Mouse (Mus musculus): ENCODE data around the gene Cabcoco1. TPM values are rescaled to one million over a fixed set of nuclear protein-coding genes. Genes with fewer than 3 reads are reported as not detected.

The Cabcoco1 gene
- polyA plus RNA-seq, 1 experiment from 2014 or later, result 2.1 TPM

DNA sequence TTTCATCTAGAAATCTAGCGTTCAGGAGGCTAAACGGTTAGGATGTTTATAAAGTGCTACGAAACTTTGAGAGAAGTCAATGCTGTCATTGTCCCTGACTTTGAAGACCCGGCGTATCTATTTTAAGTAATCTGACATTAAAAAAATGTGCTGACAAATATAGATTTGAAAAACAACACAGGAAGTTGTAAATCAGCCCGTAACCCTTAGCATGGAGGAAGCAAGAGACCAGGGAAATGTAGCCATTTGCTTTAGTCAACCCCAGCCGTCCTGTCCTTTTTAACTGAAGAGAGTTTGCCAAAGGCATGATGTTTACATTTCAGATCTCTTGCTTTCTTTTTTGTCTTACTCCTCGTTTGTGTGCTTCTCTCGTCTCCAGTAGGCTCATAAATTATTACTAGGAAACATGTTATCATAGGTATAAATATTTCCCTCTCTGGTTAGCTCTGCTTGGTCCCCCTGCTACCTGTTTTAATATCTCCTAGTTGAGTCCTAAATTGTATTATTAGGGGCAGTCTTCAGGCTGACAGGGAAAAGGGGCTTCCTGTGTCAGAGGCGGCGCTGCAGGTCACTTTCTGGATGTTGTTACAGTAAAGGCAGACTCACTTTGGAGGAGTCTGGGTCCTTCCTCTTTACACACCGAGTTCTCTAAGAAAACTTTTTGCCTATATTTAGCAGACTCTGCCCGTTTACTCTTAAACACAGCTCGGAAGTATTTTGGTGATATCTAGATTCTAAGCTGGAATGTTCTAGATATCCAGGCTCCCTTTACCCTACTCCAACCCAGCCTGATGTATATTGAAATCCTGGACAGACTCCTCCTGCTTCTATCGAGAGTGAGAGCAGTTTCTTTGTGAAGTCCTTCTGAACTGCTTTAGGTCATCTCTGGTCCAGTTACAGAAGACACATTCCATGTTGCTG lies 95.6 kb downstream of the Cabcoco1 start:
- peak overlapping the region; percentile 43 for H3K4me2 ChIP-seq (ENCODE audit: low read depth, low read length)
- H3K9ac ChIP-seq (ENCODE audit: low read depth, low read length), result peak overlapping the region; percentile 31; the same call in 1 of the 2 replicates
- H3K27ac ChIP-seq (ENCODE audit: low read length), result peak overlapping the region; percentile 87
- H3K27me3 ChIP-seq (ENCODE audit: control insufficient read depth, insufficient read depth, low read depth, low read length), result no peaks in the 10 kb centered on the region
- no peaks in the 10 kb centered on the region for H3K9me3 ChIP-seq (replicated peaks; ENCODE audit: control insufficient read depth, low read length)
- 11% methylated on average over 15 of the region's 15 CpGs for WGBS (ENCODE audit: insufficient replicate concordance)
- H3K4me3 ChIP-seq (ENCODE audit: low read depth, low read length), result peak overlapping the region; percentile 14; the same call in 1 of the 2 replicates
- peaks cover 10% of the 10 kb centered on the region for H3K4me1 ChIP-seq (ENCODE audit: control insufficient read depth, low read depth, low read length)
- ATAC-seq (ENCODE audit: low read depth), result peak; percentile 41
- H3K36me3 ChIP-seq (ENCODE audit: control insufficient read depth, insufficient read depth), result no peaks in the 10 kb centered on the region

DNA sequence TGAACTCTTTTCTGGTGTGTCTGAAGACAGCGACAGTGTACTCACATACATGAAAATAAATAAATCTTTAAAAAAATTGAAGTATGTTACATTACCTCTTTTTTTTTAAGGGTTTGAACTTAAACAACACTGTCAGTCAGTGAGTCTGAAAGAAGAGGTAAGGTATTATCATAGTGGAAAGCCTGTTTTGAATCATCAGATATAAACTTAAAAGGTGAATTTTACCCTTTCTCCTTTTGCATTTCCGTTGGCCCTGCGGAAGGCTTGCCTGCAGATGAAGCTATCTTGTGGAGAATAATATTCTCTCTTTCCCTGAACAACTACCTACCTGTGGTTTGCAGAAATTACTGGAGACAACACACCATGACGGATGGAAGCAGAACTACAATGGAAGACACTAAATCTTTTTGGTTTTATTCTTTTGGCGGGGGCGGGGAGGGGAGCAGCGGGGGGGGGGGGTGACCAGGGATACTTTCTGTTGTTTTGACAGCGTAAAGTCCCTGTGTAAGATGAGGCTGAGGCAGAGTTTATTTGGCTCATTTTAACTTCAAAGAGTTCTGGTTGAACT lies 96.4 kb downstream of the Cabcoco1 start:
- Histone ChIP-seq H3K27ac (ENCODE audit: low read length) (peak overlapping the region; percentile 87; the same call in 1 of the 2 replicates), H3K4me1 (ENCODE audit: control insufficient read depth, low read depth, low read length) (peaks cover 10% of the 10 kb centered on the region), H3K9me3 (replicated peaks; ENCODE audit: control insufficient read depth, low read length) (no peaks in the 10 kb centered on the region), H3K36me3 (ENCODE audit: control insufficient read depth, insufficient read depth) (no peaks in the 10 kb centered on the region), H3K4me3 (ENCODE audit: low read depth, low read length) (no peak overlapping the region), H3K9ac (ENCODE audit: low read depth, low read length) (no peak overlapping the region), H3K4me2 (ENCODE audit: low read depth, low read length) (no peak overlapping the region; the same call in 1 of the 2 replicates), H3K27me3 (ENCODE audit: control insufficient read depth, insufficient read depth, low read depth, low read length) (no peaks in the 10 kb centered on the region)
- ATAC-seq (ENCODE audit: low read depth), result no peak
- WGBS (ENCODE audit: insufficient replicate concordance), result 52% methylated on average over 8 of the region's 8 CpGs

DNA sequence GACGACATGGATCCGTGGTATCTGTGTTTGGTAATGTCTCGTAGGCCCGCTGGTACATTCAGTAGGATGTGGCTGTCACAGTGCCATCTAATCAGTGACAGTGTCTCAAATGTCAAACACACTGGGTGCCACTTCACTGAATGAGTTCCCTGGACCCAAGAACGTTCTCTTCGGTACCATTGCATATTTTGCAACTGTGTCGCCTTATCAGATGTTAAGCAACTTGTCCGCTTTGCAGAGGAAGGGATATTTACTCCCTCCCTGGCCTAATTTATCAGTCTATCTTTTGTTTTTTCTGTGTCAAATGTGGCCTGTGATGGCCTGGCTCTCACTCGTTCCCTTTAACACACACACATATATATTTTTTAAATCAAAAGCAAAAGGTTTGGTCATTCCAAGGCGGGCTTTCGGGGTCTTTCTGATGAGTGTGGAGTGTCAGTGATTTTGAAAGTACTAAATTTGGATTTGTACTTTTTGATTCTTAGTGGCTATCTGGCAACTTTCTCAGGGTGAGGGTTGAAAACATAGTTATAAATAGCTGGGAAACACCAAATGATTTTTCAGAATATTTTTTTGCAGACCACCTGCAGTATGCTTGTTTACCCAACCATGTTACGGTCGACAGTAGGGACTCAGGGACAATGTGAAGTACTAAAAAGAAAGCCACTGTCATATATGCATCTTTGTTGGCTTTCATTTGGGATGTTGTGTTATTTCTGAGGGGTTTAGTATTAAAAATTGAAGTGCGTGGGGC lies 97.2 kb downstream of the Cabcoco1 start:
- ATAC-seq (ENCODE audit: low read depth), result no peak
- H3K27ac ChIP-seq (ENCODE audit: low read length), result no peak overlapping the region
- no peaks in the 10 kb centered on the region for H3K9me3 ChIP-seq (replicated peaks; ENCODE audit: control insufficient read depth, low read length)
- H3K4me3 ChIP-seq (ENCODE audit: low read depth, low read length), result no peak overlapping the region
- WGBS (ENCODE audit: insufficient replicate concordance), result 58% methylated on average over 14 of the region's 14 CpGs
- H3K4me2 ChIP-seq (ENCODE audit: low read depth, low read length), result no peak overlapping the region
- no peak overlapping the region for H3K9ac ChIP-seq (ENCODE audit: low read depth, low read length)
- no peaks in the 10 kb centered on the region for H3K27me3 ChIP-seq (ENCODE audit: control insufficient read depth, insufficient read depth, low read depth, low read length)
- peaks cover 10% of the 10 kb centered on the region for H3K4me1 ChIP-seq (ENCODE audit: control insufficient read depth, low read depth, low read length)
- H3K36me3 ChIP-seq (ENCODE audit: control insufficient read depth, insufficient read depth), result no peaks in the 10 kb centered on the region

DNA sequence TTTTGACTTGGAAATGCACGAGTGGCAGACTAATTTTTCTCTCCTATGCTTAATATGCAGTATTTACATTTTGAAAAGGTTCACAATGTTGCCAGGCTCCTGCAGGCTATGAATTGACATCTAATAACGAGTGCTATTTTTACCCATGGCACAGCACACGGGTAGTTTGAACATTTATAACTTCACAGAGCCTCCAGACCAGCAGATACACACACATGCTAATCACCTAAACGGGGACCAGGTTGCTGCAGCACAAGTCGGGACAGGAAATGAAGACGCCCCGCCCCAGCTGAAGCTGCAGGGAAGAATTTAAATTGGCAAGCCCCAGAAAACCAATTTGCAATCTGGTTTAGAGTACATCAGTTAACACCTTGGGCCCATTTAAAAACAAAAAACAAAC lies 98.6 kb downstream of the Cabcoco1 start:
- H3K36me3 ChIP-seq (ENCODE audit: control insufficient read depth, insufficient read depth), result no peaks in the 10 kb centered on the region
- no peak overlapping the region for H3K27ac ChIP-seq (ENCODE audit: low read length)
- WGBS (ENCODE audit: insufficient replicate concordance), result 13% methylated on average over 7 of the region's 7 CpGs

DNA sequence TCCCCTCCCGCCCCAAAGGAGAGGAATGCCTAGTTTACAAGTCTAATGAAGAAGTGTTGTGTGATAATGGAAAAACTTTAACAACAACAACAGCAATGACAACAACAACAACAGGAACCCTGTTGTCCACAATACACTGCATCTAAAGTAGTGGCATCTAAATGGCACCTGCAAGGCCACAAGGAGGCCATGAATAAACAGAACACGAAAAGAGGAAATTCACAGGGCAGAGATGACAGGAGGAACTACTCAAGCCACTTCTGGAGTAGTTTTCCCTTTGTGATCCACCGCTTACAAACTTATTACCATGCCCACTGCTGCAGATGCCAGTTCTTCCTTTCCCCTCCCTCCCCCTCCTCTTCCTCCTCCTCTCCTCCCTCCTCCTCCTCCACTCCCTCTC lies 99.0 kb downstream of the Cabcoco1 start:
- no peak for ATAC-seq (ENCODE audit: low read depth)

More for the DNA sequence above, 98.6 kb downstream of the Cabcoco1 start:
- no peak overlapping the region for H3K4me3 ChIP-seq (ENCODE audit: low read depth, low read length)
- ATAC-seq (ENCODE audit: low read depth), result no peak
- no peaks in the 10 kb centered on the region for H3K27me3 ChIP-seq (ENCODE audit: control insufficient read depth, insufficient read depth, low read depth, low read length)
- H3K4me2 ChIP-seq (ENCODE audit: low read depth, low read length), result no peak overlapping the region
- peaks cover 10% of the 10 kb centered on the region for H3K4me1 ChIP-seq (ENCODE audit: control insufficient read depth, low read depth, low read length)
- H3K9ac ChIP-seq (ENCODE audit: low read depth, low read length), result no peak overlapping the region
- H3K9me3 ChIP-seq (replicated peaks; ENCODE audit: control insufficient read depth, low read length), result no peaks in the 10 kb centered on the region

DNA sequence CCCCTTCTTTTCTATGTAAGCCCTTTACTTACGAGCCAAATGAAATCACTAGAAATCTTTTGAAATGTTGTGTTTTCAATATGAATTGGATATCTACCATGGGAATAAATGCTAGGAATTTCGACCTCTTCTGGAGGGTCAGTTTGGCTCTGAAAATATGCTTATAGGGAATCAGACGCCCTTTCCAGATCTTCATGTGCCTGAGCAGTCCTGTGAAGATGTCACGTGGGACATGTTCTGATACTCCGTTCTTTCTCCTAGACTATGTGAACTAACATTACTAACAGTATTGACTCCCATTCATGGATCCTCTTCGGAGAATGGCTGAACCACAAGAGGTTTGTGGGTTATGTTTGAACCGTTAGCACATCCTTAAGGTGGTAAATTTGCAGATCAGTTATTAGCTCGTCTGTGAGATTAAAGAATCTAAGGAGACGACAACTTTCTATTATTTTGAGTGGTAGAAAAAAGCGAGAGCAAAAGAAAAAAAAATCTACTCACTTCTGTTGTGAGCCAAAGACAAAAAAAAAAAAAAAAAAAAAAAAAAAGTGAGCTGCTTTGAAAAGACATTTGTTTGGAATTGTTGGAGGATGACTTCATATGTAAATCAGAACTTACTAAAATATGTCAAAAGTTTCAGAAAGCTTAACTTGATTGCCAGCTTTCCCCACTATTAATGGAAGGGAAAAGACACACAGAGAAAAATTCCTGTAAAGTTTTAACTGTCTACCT lies 99.6 kb downstream of the Cabcoco1 start:
- 54% methylated on average over 10 of the region's 10 CpGs for WGBS (ENCODE audit: insufficient replicate concordance)
- Histone ChIP-seq H3K27me3 (ENCODE audit: control insufficient read depth, insufficient read depth, low read depth, low read length) (no peaks in the 10 kb centered on the region), H3K27ac (ENCODE audit: low read length) (no peak overlapping the region), H3K9me3 (replicated peaks; ENCODE audit: control insufficient read depth, low read length) (no peaks in the 10 kb centered on the region), H3K4me1 (ENCODE audit: control insufficient read depth, low read depth, low read length) (peaks cover 10% of the 10 kb centered on the region), H3K36me3 (ENCODE audit: control insufficient read depth, insufficient read depth) (no peaks in the 10 kb centered on the region), H3K4me3 (ENCODE audit: low read depth, low read length) (no peak overlapping the region), H3K4me2 (ENCODE audit: low read depth, low read length) (no peak overlapping the region), H3K9ac (ENCODE audit: low read depth, low read length) (no peak overlapping the region)
- ATAC-seq (ENCODE audit: low read depth), result no peak

More for the DNA sequence above, 99.0 kb downstream of the Cabcoco1 start:
- Histone ChIP-seq H3K27ac (ENCODE audit: low read length) (no peak overlapping the region), H3K4me2 (ENCODE audit: low read depth, low read length) (no peak overlapping the region), H3K36me3 (ENCODE audit: control insufficient read depth, insufficient read depth) (no peaks in the 10 kb centered on the region), H3K27me3 (ENCODE audit: control insufficient read depth, insufficient read depth, low read depth, low read length) (no peaks in the 10 kb centered on the region), H3K9me3 (replicated peaks; ENCODE audit: control insufficient read depth, low read length) (no peaks in the 10 kb centered on the region), H3K9ac (ENCODE audit: low read depth, low read length) (no peak overlapping the region), H3K4me3 (ENCODE audit: low read depth, low read length) (no peak overlapping the region), H3K4me1 (ENCODE audit: control insufficient read depth, low read depth, low read length) (peaks cover 10% of the 10 kb centered on the region)
- 22% methylated on average over 3 of the region's 3 CpGs for WGBS (ENCODE audit: insufficient replicate concordance)

DNA sequence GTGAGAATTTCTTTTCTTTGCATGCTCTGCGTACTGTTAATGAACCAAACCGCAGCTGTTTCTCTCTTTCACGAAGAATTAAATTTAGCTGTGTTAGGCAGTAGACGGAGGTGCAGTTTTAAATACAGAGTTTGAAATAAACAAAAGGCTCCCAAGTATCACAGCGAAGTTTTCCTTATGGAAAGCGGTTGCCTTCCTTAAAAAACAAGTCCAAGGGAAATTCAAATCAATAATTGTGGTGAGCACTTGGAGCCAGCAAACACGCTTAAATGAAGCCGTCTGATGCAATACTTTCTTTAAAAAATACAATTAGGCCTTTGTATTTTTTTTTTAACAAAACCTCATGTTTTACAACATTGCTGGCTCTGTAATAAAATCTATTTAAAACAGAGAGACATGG lies 101.2 kb downstream of the Cabcoco1 start:
- no peaks in the 10 kb centered on the region for H3K36me3 ChIP-seq (ENCODE audit: control insufficient read depth, insufficient read depth)
- no peak for ATAC-seq (ENCODE audit: low read depth)

DNA sequence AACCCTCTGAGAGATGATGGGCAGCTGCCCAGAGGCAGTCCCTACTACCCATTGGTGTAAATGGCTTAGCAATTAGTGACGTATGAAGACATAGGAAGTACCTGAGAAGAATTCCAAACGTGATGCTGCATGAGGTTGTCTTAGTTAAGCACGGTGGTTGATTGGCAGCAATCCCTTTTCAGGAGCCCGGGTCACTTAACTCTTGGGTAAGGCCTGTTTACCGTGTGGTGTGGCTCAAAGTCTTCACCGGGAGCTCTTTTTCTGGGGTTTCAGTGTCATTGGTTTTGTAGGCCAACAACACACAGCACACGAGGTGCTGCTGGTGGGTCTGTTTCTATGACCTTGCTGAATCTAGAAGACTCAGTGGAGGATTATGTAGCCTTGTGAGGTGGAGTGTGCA lies 105.9 kb downstream of the Cabcoco1 start:
- H3K4me2 ChIP-seq (ENCODE audit: low read depth, low read length), result no peak overlapping the region
- peak; percentile 30; the same call in 1 of the 2 replicates for ATAC-seq (ENCODE audit: low read depth)
- no peak overlapping the region for H3K9ac ChIP-seq (ENCODE audit: low read depth, low read length)
- H3K4me1 ChIP-seq (ENCODE audit: control insufficient read depth, low read depth, low read length), result no peaks in the 10 kb centered on the region
- no peak overlapping the region for H3K4me3 ChIP-seq (ENCODE audit: low read depth, low read length)
- no peak overlapping the region for H3K27ac ChIP-seq (ENCODE audit: low read length)
- H3K9me3 ChIP-seq (replicated peaks; ENCODE audit: control insufficient read depth, low read length), result no peaks in the 10 kb centered on the region
- WGBS (ENCODE audit: insufficient replicate concordance), result 59% methylated on average over 7 of the region's 7 CpGs
- no peaks in the 10 kb centered on the region for H3K27me3 ChIP-seq (ENCODE audit: control insufficient read depth, insufficient read depth, low read depth, low read length)
- no peaks in the 10 kb centered on the region for H3K36me3 ChIP-seq (ENCODE audit: control insufficient read depth, insufficient read depth)

More for the DNA sequence above, 101.2 kb downstream of the Cabcoco1 start:
- Histone ChIP-seq H3K4me3 (ENCODE audit: low read depth, low read length) (no peak overlapping the region), H3K27me3 (ENCODE audit: control insufficient read depth, insufficient read depth, low read depth, low read length) (no peaks in the 10 kb centered on the region), H3K27ac (ENCODE audit: low read length) (no peak overlapping the region), H3K9ac (ENCODE audit: low read depth, low read length) (no peak overlapping the region), H3K4me1 (ENCODE audit: control insufficient read depth, low read depth, low read length) (peaks cover 2% of the 10 kb centered on the region; the same call in 1 of the 2 replicates), H3K9me3 (replicated peaks; ENCODE audit: control insufficient read depth, low read length) (no peaks in the 10 kb centered on the region), H3K4me2 (ENCODE audit: low read depth, low read length) (no peak overlapping the region)
- 80% methylated on average over 8 of the region's 8 CpGs for WGBS (ENCODE audit: insufficient replicate concordance)

All from liver, embryonic 16.5 days (tissue).